Mouse (Mus musculus) left cerebral cortex, postnatal 36 days (tissue): ENCODE results near the gene Fhdc1. TPM values are rescaled to one million over a fixed set of nuclear protein-coding genes. Genes with fewer than 3 reads are reported as not detected.

Source experiments
- DNase-seq, 2 experiments: peaks; one replicate each; pipeline ENCODE4 v3.0.0; 2021 to 2022; ENCODE audit warnings: low spot score in 2 of 2, mixed read lengths in 1 of 2
- intact Hi-C: fragments of 180-260 bp; cut with DNase I; formaldehyde crosslinking; loops from one replicate; pipeline ENCODE4 v1.15.1; 2025
- total RNA-seq, 2 experiments: library from RNA; stranded (reverse); gene quantifications; 2 replicates each; pipeline ENCODE4 v1.2.3; 2021

The Fhdc1 gene
- total RNA-seq: 1 to 10 TPM; 4.1 to 4.6 TPM

GRCm38 (mm10) chr3:84480006-84480897, at the start of gene Fhdc1:
TSS of gene Fhdc1 (minus strand) at chr3:84480429.
- DNase-seq: peak; percentile 50 to 61
- intact Hi-C loops: loop anchor here (5.0 kb wide), 1 partner anchor 128 kb away; no protein-coding TSS in a partner anchor

- no peak for DNase-seq
- intact Hi-C loops: no loop called here
These were observed 48.8 kb upstream of the Fhdc1 start for GRCm38 (mm10) chr3:84529021-84529420.

- intact Hi-C loops: no loop called here
These were observed 44.7 kb upstream of the Fhdc1 start for GRCm38 (mm10) chr3:84524952-84525351.

GRCm38 (mm10) chr3:84516163-84516562, 35.9 kb upstream of the Fhdc1 start:
- intact Hi-C loops: no loop called here
- DNase-seq: no peak

More at GRCm38 (mm10) chr3:84524952-84525351, 44.7 kb upstream of the Fhdc1 start:
- DNase-seq: no peak

GRCm38 (mm10) chr3:84512774-84513515, 32.7 kb upstream of the Fhdc1 start:
- intact Hi-C loops: no loop called here
- DNase-seq: no peak

- intact Hi-C loops: no loop called here
- no peak for DNase-seq
These were observed 25.0 kb upstream of the Fhdc1 start for GRCm38 (mm10) chr3:84505193-84505592.

GRCm38 (mm10) chr3:84504291-84504690, 24.1 kb upstream of the Fhdc1 start:
- intact Hi-C loops: no loop called here
- DNase-seq: no peak

- intact Hi-C loops: no loop called here
- DNase-seq: no peak
These were observed 21.9 kb upstream of the Fhdc1 start for GRCm38 (mm10) chr3:84502101-84502500.

- intact Hi-C loops: no loop called here
- DNase-seq: no peak
These were observed 20.3 kb upstream of the Fhdc1 start for GRCm38 (mm10) chr3:84500491-84500890.

GRCm38 (mm10) chr3:84497718-84498117, 17.5 kb upstream of the Fhdc1 start:
- intact Hi-C loops: no loop called here
- DNase-seq: no peak

GRCm38 (mm10) chr3:84492657-84493056, 12.4 kb upstream of the Fhdc1 start:
- intact Hi-C loops: no loop called here
- DNase-seq: no peak

GRCm38 (mm10) chr3:84492148-84492547, 11.9 kb upstream of the Fhdc1 start:
- DNase-seq: no peak
- intact Hi-C loops: no loop called here

GRCm38 (mm10) chr3:84488716-84489115, 8.5 kb upstream of the Fhdc1 start:
- DNase-seq: peak in 1 of 2 experiments; percentile 17
- intact Hi-C loops: loop anchor here (5.0 kb wide), 1 partner anchor 54 kb away; no protein-coding TSS in a partner anchor

GRCm38 (mm10) chr3:84484891-84485290, 4.7 kb upstream of the Fhdc1 start:
- intact Hi-C loops: loop anchor here (5.0 kb wide), 2 partner anchors 57 to 133 kb away; no protein-coding TSS in a partner anchor

GRCm38 (mm10) chr3:84484333-84484732, 4.1 kb upstream of the Fhdc1 start:
- no peak for DNase-seq
- intact Hi-C loops: loop anchor here (5.0 kb wide), 1 partner anchor 132 kb away; no protein-coding TSS in a partner anchor

More at GRCm38 (mm10) chr3:84484891-84485290, 4.7 kb upstream of the Fhdc1 start:
- no peak for DNase-seq

GRCm38 (mm10) chr3:84482121-84482520, 1.9 kb upstream of the Fhdc1 start:
- intact Hi-C loops: loop anchor here (5.0 kb wide), 1 partner anchor 130 kb away; no protein-coding TSS in a partner anchor
- DNase-seq: no peak

GRCm38 (mm10) chr3:84481104-84481503, 875 bp upstream of the Fhdc1 start:
- DNase-seq: peak in 1 of 2 experiments; percentile 21

GRCm38 (mm10) chr3:84479293-84480005, 780 bp downstream of the Fhdc1 start:
- intact Hi-C loops: loop anchor here (5.0 kb wide), 1 partner anchor 127 kb away; no protein-coding TSS in a partner anchor
- DNase-seq: peak; percentile 41 to 43

More at GRCm38 (mm10) chr3:84481104-84481503, 875 bp upstream of the Fhdc1 start:
- intact Hi-C loops: loop anchor here (5.0 kb wide), 1 partner anchor 129 kb away; no protein-coding TSS in a partner anchor

- intact Hi-C loops: no loop called here
- DNase-seq: no peak
These were observed 1.3 kb downstream of the Fhdc1 start for GRCm38 (mm10) chr3:84478896-84479292.
